ENCODE assay signal across 15 mouse cellular contexts in genomic region chr5:30931378-30931777, GRCm38 (mm10). TPM values are rescaled to one million over a fixed set of nuclear protein-coding genes. Genes with fewer than 3 reads are reported as not detected.
"Had no signal": no experiment of that assay in that cellular context is flagged by ENCODE, and none has a peak within 500 bp of the region (broad histone marks: within the 10 kb centered on the region; RNA-seq: fewer than 3 reads in every experiment).

No protein-coding gene starts in this region.

- H3K4me2 ChIP-seq: kidney, embryonic 15.5 days; liver, embryonic 13.5 days; lung, embryonic 15.5 days; midbrain, embryonic 11.5 days; midbrain, embryonic 15.5 days had no signal

- H3K4me1 ChIP-seq: lung, embryonic 15.5 days; midbrain, embryonic 15.5 days had no signal

- H3K27ac ChIP-seq: kidney, embryonic 15.5 days; left cerebral cortex, adult 2 months; liver, embryonic 13.5 days; lung, embryonic 15.5 days; macrophage; midbrain, embryonic 15.5 days had no signal

- H3K9me3 ChIP-seq: kidney, embryonic 15.5 days; liver, embryonic 13.5 days; lung, embryonic 15.5 days; megakaryocyte, embryonic 14.5 days; midbrain, embryonic 15.5 days had no signal

- H3K9ac ChIP-seq: kidney, embryonic 15.5 days; liver, embryonic 13.5 days; liver, postnatal 0 days; lung, embryonic 15.5 days; midbrain, embryonic 15.5 days had no signal

- H3K36me3 ChIP-seq: kidney, embryonic 15.5 days; liver, embryonic 13.5 days; lung, embryonic 15.5 days; midbrain, embryonic 15.5 days had no signal

- DNase-seq: kidney, postnatal 25 days; liver; liver, embryonic 13.5 days; liver, postnatal 0 days; lung, postnatal 14 days; right cerebral cortex, postnatal 14 days; thymus, postnatal 14 days had no signal

- H3K27me3 ChIP-seq: kidney, embryonic 15.5 days; liver, embryonic 13.5 days; lung, embryonic 15.5 days; midbrain, embryonic 15.5 days had no signal

- ATAC-seq: liver, postnatal 0 days; midbrain, embryonic 15.5 days had no signal

- H3K4me3 ChIP-seq: kidney, embryonic 15.5 days; left cerebral cortex, adult 2 months; liver, embryonic 13.5 days; lung, embryonic 15.5 days; megakaryocyte, embryonic 14.5 days; midbrain, embryonic 15.5 days had no signal

RNA-seq across cellular contexts. Expression of gene Cgref1, which starts 14.0 kb away (rescaled TPM):
- total RNA-seq: monocyte, adult 5-6 weeks had no signal
- polyA plus RNA-seq: macrophage had no signal
